Comparison of ENCODE assay signal across 8 mouse cellular contexts in genomic region chr8:11007581-11008378, GRCm38 (mm10). TPM values are rescaled to one million over a fixed set of nuclear protein-coding genes. Genes with fewer than 3 reads are reported as not detected.
DNase-seq lines count a peak whose midpoint lies in the region; ATAC-seq and TF ChIP-seq lines count a peak whose summit lies in the region.

No protein-coding gene starts in this region.

- no peak for TF ChIP-seq CTCF in G1E (IDR thresholded peaks at IDR 0.05; ENCODE audit: low read depth, low read length)
- no peak for TF ChIP-seq CTCF in lung, postnatal 0 days (IDR thresholded peaks at IDR 0.05)

- H3K36me3 ChIP-seq in G1E (replicated peaks): peaks cover 50% of the 10 kb centered on the region
- no peaks in the 10 kb centered on the region for H3K36me3 ChIP-seq in embryonic facial prominence, embryonic 15.5 days
- H3K36me3 ChIP-seq in heart, embryonic 15.5 days: no peaks in the 10 kb centered on the region
- no peaks in the 10 kb centered on the region for H3K36me3 ChIP-seq in lung, postnatal 0 days (ENCODE audit: insufficient read depth, low read length)

- H3K4me1 ChIP-seq in G1E (ENCODE audit: insufficient read depth, low read depth, low read length): peaks cover 56% of the 10 kb centered on the region
- peaks cover 53% of the 10 kb centered on the region for H3K4me1 ChIP-seq in embryonic facial prominence, embryonic 15.5 days
- peaks cover 45% of the 10 kb centered on the region for H3K4me1 ChIP-seq in heart, embryonic 15.5 days (replicated peaks)
- peaks cover 17% of the 10 kb centered on the region; the same call in 1 of the 2 replicates for H3K4me1 ChIP-seq in lung, postnatal 0 days (ENCODE audit: insufficient read depth, low read depth, low read length)

- H3K9ac ChIP-seq in embryonic facial prominence, embryonic 15.5 days: peak overlapping the region; percentile 62
- H3K9ac ChIP-seq in heart, embryonic 15.5 days: peak overlapping the region; percentile 92
- peak overlapping the region; percentile 79 for H3K9ac ChIP-seq in lung, postnatal 0 days (replicated peaks; ENCODE audit: low read depth)

- H3K27ac ChIP-seq in embryonic facial prominence, embryonic 15.5 days (replicated peaks): peak overlapping the region; percentile 99
- peak overlapping the region; percentile 99 for H3K27ac ChIP-seq in heart, embryonic 15.5 days
- peak overlapping the region; percentile 99 for H3K27ac ChIP-seq in lung, postnatal 0 days (ENCODE audit: low read length)

- no peak for ATAC-seq in G1E (ENCODE audit: extremely low read depth, insufficient number of reproducible peaks, low FRiP score, poor library complexity, severe bottlenecking)
- ATAC-seq in embryonic facial prominence, embryonic 15.5 days (ENCODE audit: insufficient number of reproducible peaks, low FRiP score, low TSS enrichment, low read depth): no peak
- ATAC-seq in heart, embryonic 15.5 days (replicated peaks; ENCODE audit: insufficient number of reproducible peaks, insufficient read depth, low FRiP score, low read depth): no peak
- no peak for ATAC-seq in lung, postnatal 0 days
- no peak for ATAC-seq in monocyte, adult 5-6 weeks (replicated peaks; ENCODE audit: insufficient number of reproducible peaks, low FRiP score, low TSS enrichment, poor library complexity, severe bottlenecking)

- H3K9me3 ChIP-seq in G1E (replicated peaks): no peaks in the 10 kb centered on the region
- H3K9me3 ChIP-seq in embryonic facial prominence, embryonic 15.5 days (replicated peaks): no peaks in the 10 kb centered on the region
- no peaks in the 10 kb centered on the region for H3K9me3 ChIP-seq in heart, embryonic 15.5 days (replicated peaks)
- H3K9me3 ChIP-seq in lung, postnatal 0 days (ENCODE audit: low read length): no peaks in the 10 kb centered on the region

- no peaks in the 10 kb centered on the region for H3K27me3 ChIP-seq in G1E (ENCODE audit: insufficient read depth, low read length)
- H3K27me3 ChIP-seq in embryonic facial prominence, embryonic 15.5 days: no peaks in the 10 kb centered on the region; the same call in 1 of the 2 replicates
- H3K27me3 ChIP-seq in heart, embryonic 15.5 days: no peaks in the 10 kb centered on the region
- H3K27me3 ChIP-seq in lung, postnatal 0 days (replicated peaks; ENCODE audit: insufficient read depth, low read length): no peaks in the 10 kb centered on the region

- under 1% methylated on average over 88 of the region's 88 CpGs for WGBS in embryonic facial prominence, embryonic 15.5 days
- WGBS in heart, embryonic 15.5 days: under 1% methylated on average over 88 of the region's 88 CpGs
- under 1% methylated on average over 85 of the region's 88 CpGs for WGBS in lung, postnatal 0 days

- TF ChIP-seq EP300 in lung, postnatal 0 days (IDR thresholded peaks at IDR 0.05): no peak

- H3K4me3 ChIP-seq in G1E (ENCODE audit: low read depth, low read length): peak overlapping the region; percentile 87
- H3K4me3 ChIP-seq in embryonic facial prominence, embryonic 15.5 days (replicated peaks): peak overlapping the region; percentile 83
- H3K4me3 ChIP-seq in heart, embryonic 15.5 days: peak overlapping the region; percentile 76
- peak overlapping the region; percentile 79 for H3K4me3 ChIP-seq in lung, postnatal 0 days (ENCODE audit: low read depth, low read length)

- H3K4me2 ChIP-seq in embryonic facial prominence, embryonic 15.5 days (replicated peaks): peak overlapping the region; percentile 84
- H3K4me2 ChIP-seq in heart, embryonic 15.5 days: peak overlapping the region; percentile 90
- H3K4me2 ChIP-seq in lung, postnatal 0 days (replicated peaks; ENCODE audit: low read depth, low read length): peak overlapping the region; percentile 89

- DNase-seq in G1E (ENCODE audit: low spot score): no peak
- peak; percentile 56 to 63 for DNase-seq in adrenal gland, postnatal 36 days
- DNase-seq in kidney, postnatal 14 days: peak; percentile 61
- peak; percentile 64 for DNase-seq in lung, postnatal 0 days (ENCODE audit: low spot score)
- DNase-seq in right cerebral cortex, postnatal 14 days: peak; percentile 58

RNA-seq across cellular contexts. Expression of gene Irs2, which starts 0.5 kb away (rescaled TPM):
- total RNA-seq in G1E (2014; fragmentation: Nextera tagmentation) (92.1 and 97.9 TPM in 2 replicates), G1E (2017) (15.6 and 17.4 TPM in 2 replicates)
- 78.5 and 83.6 TPM in 2 replicates for polyA plus RNA-seq in G1E (2012)
- 10 to 100 TPM; 47.4 to 60.1 TPM for total RNA-seq in adrenal gland, postnatal 36 days (2021)
- 7.4 and 7.9 TPM in 2 replicates for polyA plus RNA-seq in embryonic facial prominence, embryonic 15.5 days (2015; fragmentation: Nextera tagmentation; extraction: Ambion mirVana)
- 3.4 and 4.3 TPM in 2 replicates for polyA plus RNA-seq in heart, embryonic 15.5 days (2015; fragmentation: Nextera tagmentation; extraction: Ambion mirVana)
- 6.9 and 7.2 TPM in 2 replicates for polyA plus RNA-seq in lung, postnatal 0 days (2015; fragmentation: Nextera tagmentation; extraction: Ambion mirVana)
- total RNA-seq in monocyte, adult 5-6 weeks (2017): 31.1 to 35.4 TPM (median 33.2 TPM) in 3 replicates
